In genomic region chr7:101772687-101773086, GRCm38 (mm10) we compare ENCODE assay signal across 13 mouse cellular contexts. TPM values are rescaled to one million over a fixed set of nuclear protein-coding genes. Genes with fewer than 3 reads are reported as not detected.
DNase-seq lines count a peak whose midpoint lies in the region; ATAC-seq and TF ChIP-seq lines count a peak whose summit lies in the region.
"Had no signal": no experiment of that assay in that cellular context is flagged by ENCODE, and none has a peak within 500 bp of the region (broad histone marks: within the 10 kb centered on the region; RNA-seq: fewer than 3 reads in every experiment).

No protein-coding gene starts in this region.

- no peak overlapping the region for H3K27ac ChIP-seq in hindbrain, embryonic 13.5 days
- no peak overlapping the region for H3K27ac ChIP-seq in midbrain, embryonic 13.5 days
- no peak overlapping the region for H3K27ac ChIP-seq in thymus, adult 2 months (ENCODE audit: control insufficient read depth, insufficient read depth, low read length)

- no peaks in the 10 kb centered on the region for H3K9me3 ChIP-seq in hindbrain, embryonic 13.5 days
- no peaks in the 10 kb centered on the region for H3K9me3 ChIP-seq in midbrain, embryonic 13.5 days

- intact Hi-C loops in heart, postnatal 25 days (cut with DNase I) = no loop called here

- H3K9ac ChIP-seq in hindbrain, embryonic 13.5 days = no peak overlapping the region
- no peak overlapping the region for H3K9ac ChIP-seq in midbrain, embryonic 13.5 days (replicated peaks)

- no peak for TF ChIP-seq POLR2A in thymus, adult 2 months (IDR thresholded peaks at IDR 0.05; ENCODE audit: control insufficient read depth, extremely low read depth, insufficient read depth, low read length, poor library complexity)

- H3K36me3 ChIP-seq in hindbrain, embryonic 13.5 days = peaks cover 3% of the 10 kb centered on the region
- H3K36me3 ChIP-seq in midbrain, embryonic 13.5 days = 0 out of 2 replicates have a peak, but pooled peaks cover 6% of the 10 kb centered on the region
- no peaks in the 10 kb centered on the region for H3K36me3 ChIP-seq in thymus, adult 2 months (ENCODE audit: control insufficient read depth, insufficient read depth, low read length)

- no peak for TF ChIP-seq CTCF in thymus, adult 2 months (IDR thresholded peaks at IDR 0.05; ENCODE audit: borderline replicate concordance, control insufficient read depth, extremely low read depth, insufficient read depth, low read length, poor library complexity)

- no peak overlapping the region for H3K4me2 ChIP-seq in hindbrain, embryonic 13.5 days
- H3K4me2 ChIP-seq in midbrain, embryonic 13.5 days (replicated peaks) = no peak overlapping the region

- peak; percentile 43 to 52 for DNase-seq in cerebellum, postnatal 14 days
- no peak for DNase-seq in cerebellum, adult 9-11 months
- DNase-seq in MN1 (ENCODE audit: low spot score) = peak; percentile 99
- DNase-seq in heart, postnatal 25 days (ENCODE audit: low spot score) = no peak
- no peak for DNase-seq in natural killer cell, adult 2 months (ENCODE audit: low spot score in 2 of 2)
- no peak for DNase-seq in thymus, adult 2 months
- DNase-seq: B cell, adult 2 months; cerebellum, adult 11-12 months; lung, postnatal 10 days had no signal

- WGBS in hindbrain, embryonic 13.5 days = 40% methylated on average over 8 of the region's 8 CpGs
- 24% methylated on average over 8 of the region's 8 CpGs for WGBS in midbrain, embryonic 13.5 days
- 93% methylated on average over 8 of the region's 8 CpGs for WGBS in thymus, adult 2 months

- H3K27me3 ChIP-seq in hindbrain, embryonic 13.5 days = no peaks in the 10 kb centered on the region
- no peaks in the 10 kb centered on the region; the same call in 1 of the 2 replicates for H3K27me3 ChIP-seq in midbrain, embryonic 13.5 days
- H3K27me3 ChIP-seq in thymus, adult 2 months (ENCODE audit: control insufficient read depth, insufficient read depth, low read length) = no peaks in the 10 kb centered on the region

- ATAC-seq in hindbrain, embryonic 13.5 days (ENCODE audit: low FRiP score) = peak; percentile 68
- ATAC-seq in midbrain, embryonic 13.5 days = peak; percentile 65

- no peak overlapping the region for H3K4me3 ChIP-seq in hindbrain, embryonic 13.5 days
- H3K4me3 ChIP-seq in midbrain, embryonic 13.5 days (replicated peaks) = no peak overlapping the region
- no peak overlapping the region for H3K4me3 ChIP-seq in thymus, adult 2 months (ENCODE audit: control insufficient read depth, insufficient read depth, low read length)

- peaks cover 43% of the 10 kb centered on the region for H3K4me1 ChIP-seq in hindbrain, embryonic 13.5 days (replicated peaks)
- peaks cover 35% of the 10 kb centered on the region for H3K4me1 ChIP-seq in midbrain, embryonic 13.5 days (replicated peaks)
- no peaks in the 10 kb centered on the region for H3K4me1 ChIP-seq in thymus, adult 2 months (replicated peaks; ENCODE audit: control insufficient read depth, insufficient read depth, low read length)

RNA-seq across cellular contexts. Expression of gene Phox2a, which starts 45.4 kb away (rescaled TPM):
- 1.9 and 2.4 TPM in 2 replicates for polyA plus RNA-seq in hindbrain, embryonic 13.5 days (2015; fragmentation: Nextera tagmentation; extraction: Ambion mirVana)
- polyA plus RNA-seq in midbrain, embryonic 13.5 days (2015; fragmentation: Nextera tagmentation; extraction: Ambion mirVana) = 0.24 and 0.26 TPM in 2 replicates
- under 1 TPM; 0.26 to 0.42 TPM for total RNA-seq in heart, postnatal 25 days (2021)
- polyA plus RNA-seq in thymus, adult 2 months (2012; rRNA removed) = 0.14 TPM in 1 of 2 replicates, not detected in the other
- total RNA-seq: left cerebral cortex, postnatal 25 days had no signal
- polyA plus RNA-seq: gonadal fat pad, adult 2 months had no signal

Comparison
In these comparisons a context has a peak if more than half of its experiments do, and no peak if none do; other contexts are left out.
1. DNase-seq: peak in cerebellum, postnatal 14 days (2 of 2) and MN1 (single experiment); none in cerebellum, adult 9-11 months (single experiment), heart, postnatal 25 days (single experiment), natural killer cell, adult 2 months (0 of 2) and thymus, adult 2 months (single experiment).